Mouse (Mus musculus) regulatory T cell (primary cell): ENCODE measurements around the gene Wdr63.

Experiments used
- in situ Hi-C: fragments of 300-600 bp; cut with MboI, MseI; formaldehyde crosslinking; loops from one replicate; pipeline ENCODE4 v1.15.1; 2025; ENCODE audit warnings: high pct_unique_total_duplicates

Gene Wdr63

DNA sequence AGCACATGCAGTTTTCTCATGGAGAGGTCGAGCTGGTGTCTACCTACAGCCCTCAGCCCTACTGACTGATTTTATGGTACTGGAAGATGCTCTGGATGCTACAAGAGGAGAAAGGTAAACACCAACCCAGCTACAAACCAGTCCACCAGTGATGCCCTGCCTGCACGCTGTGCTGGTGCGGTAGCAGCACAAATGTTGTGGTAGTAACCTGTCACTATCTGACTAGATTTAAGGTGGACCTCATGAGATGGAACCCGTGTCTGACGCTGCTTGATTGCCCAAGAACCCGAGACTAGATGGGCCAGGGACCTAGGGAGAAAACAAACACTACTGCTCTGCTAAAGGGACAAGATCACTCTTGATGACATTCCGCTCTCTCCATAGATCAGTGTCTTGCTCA lies 50.8 kb downstream of the Wdr63 start:
- in situ Hi-C loops = loop anchor here (5.0 kb wide), 1 partner anchor 120 kb away; no protein-coding TSS in a partner anchor

- in situ Hi-C loops = no loop called here
Measured at GRCm38 (mm10) chr3:146053873-146054272, 54.1 kb downstream of the Wdr63 start.

DNA sequence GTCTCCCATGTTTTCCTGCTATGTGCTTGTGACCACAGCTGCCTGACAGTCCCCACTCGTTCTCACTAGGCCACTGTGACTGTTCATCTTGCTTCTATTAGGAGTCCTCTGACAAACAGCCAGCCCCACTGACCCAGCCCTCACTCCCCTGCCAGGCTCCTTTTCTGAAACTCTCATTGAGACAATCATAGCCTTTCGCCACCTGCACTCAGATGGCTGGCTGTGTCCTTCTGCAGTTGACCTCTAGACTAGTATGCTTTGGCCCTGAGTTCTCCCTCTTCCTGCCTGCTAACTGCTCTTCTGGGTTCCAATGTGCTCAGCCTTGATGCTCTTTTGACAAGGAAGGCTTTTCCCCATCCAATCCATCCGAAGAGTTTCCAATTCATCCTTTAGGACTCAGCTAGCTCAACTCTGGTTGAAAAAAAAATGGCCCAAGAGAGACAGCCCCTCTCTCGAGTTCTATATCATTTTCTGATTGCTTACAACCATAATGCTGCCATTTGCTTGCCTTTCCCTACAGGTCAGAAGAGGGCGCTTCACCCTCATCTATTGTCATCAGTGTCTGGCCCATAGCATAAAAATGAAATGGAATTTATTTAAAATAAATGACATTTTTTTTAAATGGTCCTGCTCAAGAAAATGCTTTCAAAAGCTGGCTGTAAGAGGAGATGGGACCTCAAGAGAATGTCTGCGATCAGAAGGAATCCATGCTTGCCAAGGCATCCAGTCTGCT lies 54.7 kb downstream of the Wdr63 start:
- in situ Hi-C loops = no loop called here

DNA sequence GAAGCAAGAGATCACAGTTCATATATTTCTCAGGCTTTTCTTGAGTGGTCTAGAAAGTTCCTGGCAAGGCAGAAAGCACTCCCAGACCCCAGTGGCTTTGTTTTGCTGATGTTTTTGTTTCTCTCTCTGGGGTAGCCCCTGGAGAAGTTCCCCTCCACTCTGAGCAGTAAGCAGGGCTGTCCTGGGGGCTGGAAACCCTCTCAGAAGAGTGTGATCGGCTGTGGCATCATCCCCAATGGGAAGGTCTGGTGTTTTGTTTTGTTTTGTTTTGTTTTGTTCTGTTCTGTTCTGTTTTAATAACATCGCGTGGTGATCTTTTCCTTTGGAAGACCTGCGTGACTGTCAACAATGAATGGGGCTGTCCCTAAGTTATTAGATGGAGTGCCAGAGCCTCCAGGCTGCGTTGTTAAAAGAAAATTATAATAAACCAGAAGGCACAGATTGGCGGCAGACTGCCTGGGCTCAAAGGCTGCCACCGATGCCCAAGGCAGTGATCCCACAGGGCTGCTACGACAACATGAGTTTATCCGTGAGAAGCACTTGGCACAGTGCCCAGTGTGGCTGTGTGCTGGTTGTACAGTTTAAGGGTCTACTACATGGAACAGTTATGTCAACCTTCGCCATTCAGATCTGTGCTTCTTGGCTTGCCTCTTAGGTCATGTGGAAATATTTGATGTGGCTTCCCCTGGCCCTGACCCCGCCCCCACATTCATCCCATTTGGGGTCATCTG lies 56.5 kb downstream of the Wdr63 start:
- in situ Hi-C loops = no loop called here

DNA sequence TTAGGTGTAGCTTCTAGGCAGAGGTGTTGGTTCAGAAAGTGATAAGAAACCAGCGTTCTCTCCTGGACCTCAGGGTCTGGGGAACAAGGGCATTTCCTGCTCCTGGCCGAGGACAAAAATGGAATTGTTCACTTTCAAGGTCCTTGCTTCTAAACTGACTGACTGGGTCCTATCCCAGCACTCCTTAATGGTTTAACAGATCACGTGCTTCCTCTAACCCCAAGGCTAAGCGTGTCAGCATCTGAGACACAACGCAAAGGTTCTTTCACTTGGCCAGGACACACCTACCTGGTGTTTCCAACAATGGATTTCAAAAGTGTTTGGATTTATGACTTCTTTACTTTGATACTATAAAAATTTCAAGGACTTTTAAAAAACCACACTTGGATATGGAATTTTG lies 58.0 kb downstream of the Wdr63 start:
- in situ Hi-C loops = no loop called here

GRCm38 (mm10) chr3:146047704-146048207 lies 60.2 kb downstream of the Wdr63 start:
- in situ Hi-C loops = no loop called here

DNA sequence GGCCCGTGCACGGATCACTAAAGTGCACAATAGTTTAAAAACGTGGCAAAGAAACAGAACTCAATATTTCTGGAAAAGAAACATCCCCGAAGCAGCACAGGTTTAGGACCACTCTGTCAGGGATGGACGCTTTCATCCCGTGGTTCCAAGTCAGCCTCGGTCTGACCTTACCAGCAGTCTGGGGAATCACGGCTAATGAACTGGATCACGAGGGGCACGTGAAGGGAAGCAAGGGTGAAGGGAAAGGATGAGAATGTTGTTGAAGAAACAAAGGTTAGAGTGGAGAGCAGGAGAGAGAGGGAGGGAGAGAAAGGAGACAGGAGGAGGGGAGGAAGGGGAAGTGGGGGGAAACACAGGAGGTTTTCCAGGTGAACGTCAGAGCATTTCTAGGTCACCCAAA lies 61.9 kb downstream of the Wdr63 start:
- in situ Hi-C loops = no loop called here

GRCm38 (mm10) chr3:146044977-146045376 lies 63.0 kb downstream of the Wdr63 start:
- in situ Hi-C loops = no loop called here

GRCm38 (mm10) chr3:146041382-146041781 lies 66.5 kb downstream of the Wdr63 start:
- in situ Hi-C loops = no loop called here

- in situ Hi-C loops = no loop called here
Measured at GRCm38 (mm10) chr3:146039132-146039903, 68.6 kb downstream of the Wdr63 start.

DNA sequence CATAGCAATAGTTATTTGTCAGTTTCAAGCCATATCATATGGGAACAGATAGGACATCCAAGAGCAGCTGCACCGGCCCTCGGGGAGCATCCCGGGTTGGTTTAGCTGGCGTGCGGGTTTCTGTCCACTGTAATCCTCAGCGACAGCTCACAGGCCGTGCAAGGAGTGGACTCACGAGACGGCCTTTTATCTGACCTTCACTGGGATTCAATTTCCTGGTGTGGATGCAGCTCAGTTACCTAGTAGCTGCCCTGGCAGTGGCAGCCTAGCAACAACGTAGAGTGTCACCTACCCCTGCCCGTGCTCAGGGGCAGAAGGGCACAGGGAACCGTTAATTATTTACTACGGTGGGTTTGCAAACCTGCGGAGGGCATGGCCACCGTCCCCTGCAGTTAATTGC lies 70.0 kb downstream of the Wdr63 start:
- in situ Hi-C loops = no loop called here

DNA sequence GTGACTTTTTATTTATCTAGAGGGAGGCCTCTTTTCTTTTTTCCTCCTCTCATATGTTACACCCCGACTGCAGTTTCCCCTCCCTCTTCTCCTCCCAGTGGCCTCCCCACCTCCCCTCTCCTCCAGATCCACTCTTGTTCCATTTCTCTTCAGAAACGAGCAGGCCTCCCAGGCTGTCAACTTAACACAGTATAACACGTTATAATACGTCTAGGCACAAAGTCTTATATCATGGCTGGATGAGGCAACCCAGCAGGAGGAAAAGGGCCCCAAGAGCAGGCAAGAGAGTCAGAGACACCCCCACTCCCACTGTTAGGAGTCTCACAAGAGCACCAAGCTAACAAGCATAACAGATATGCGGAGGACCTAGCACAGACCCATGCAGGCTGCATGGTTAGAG lies 75.0 kb downstream of the Wdr63 start:
- in situ Hi-C loops = no loop called here

GRCm38 (mm10) chr3:146030255-146030836 lies 77.6 kb downstream of the Wdr63 start:
- in situ Hi-C loops = no loop called here

- in situ Hi-C loops = no loop called here
Measured at GRCm38 (mm10) chr3:146029234-146029633, 78.7 kb downstream of the Wdr63 start.

DNA sequence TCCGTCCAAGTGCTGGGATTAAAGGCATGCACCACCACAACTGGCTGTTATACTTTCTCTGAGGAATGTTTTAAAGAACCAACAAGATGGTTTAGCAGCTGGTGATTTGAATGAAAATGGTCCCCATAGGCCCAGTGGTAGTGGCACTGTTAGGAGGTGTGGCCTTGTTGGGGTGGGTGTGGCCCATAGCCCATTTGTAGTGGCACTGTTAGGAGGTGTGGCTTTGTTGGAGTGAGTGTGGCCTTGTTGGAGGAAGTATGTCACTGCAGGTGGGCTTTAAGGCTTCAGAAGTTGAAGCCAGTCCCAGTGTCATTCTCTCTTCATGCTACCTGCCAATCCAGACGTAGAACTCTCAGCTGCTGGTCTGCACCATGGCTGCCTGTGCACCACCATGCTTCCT lies 79.5 kb downstream of the Wdr63 start:
- in situ Hi-C loops = no loop called here

DNA sequence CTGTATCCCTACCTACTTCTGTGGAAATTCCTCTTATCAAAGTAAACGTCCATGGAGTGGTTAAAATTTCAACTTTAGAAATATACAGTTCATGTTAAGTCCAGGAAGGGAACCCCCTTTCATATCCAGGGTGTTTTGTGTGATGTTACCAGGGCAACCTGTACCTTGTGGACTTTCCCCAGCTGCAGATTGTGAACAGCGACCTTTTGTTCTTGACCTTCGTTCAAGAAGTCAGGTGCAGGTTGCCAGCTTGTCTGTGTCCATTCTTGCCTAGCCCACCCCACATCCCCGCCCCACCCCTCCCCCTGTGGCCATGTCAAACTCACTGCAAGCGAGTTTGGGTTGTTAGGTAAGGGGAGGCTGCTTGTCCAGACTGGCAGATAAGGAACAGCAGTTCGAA lies 80.8 kb downstream of the Wdr63 start:
- in situ Hi-C loops = no loop called here

DNA sequence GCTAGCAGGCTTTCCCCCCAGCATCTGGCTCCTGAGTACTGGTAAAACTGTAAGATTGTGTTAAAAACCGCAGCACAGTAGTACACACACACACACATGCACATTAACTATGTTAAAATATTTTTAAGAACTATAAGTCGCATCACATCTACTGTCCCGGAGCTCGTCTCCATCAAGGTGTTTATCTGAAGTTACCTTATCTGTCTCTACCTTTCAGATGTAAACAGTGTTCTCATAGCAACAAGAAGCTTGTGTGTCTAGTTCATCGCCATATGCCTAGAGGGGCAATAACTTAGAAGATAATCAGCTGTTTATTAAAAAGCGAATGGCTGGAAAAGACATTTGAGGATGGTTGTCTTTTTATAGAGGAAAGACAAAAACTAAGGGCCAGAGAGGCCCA lies 82.4 kb downstream of the Wdr63 start:
- in situ Hi-C loops = no loop called here

DNA sequence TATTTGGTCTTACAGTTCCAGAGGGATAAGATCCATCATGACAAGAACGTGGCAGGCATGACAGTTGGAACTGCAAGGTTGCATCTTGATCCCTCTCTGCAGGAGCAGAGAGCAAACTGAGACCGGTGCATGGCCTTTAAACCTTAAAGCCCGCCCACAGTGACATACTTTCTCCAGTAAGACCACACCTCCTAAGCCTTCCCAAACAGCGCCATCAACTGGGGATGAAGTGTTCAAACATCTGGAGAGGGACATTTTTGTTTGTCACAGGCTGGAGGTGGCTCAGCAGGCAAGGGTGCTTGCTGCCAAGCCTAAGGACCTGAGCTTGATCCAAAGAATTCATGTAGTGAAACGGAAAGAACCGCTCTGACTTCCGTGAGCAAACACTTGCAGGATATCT lies 83.2 kb downstream of the Wdr63 start:
- in situ Hi-C loops = no loop called here

- in situ Hi-C loops = no loop called here
Measured at GRCm38 (mm10) chr3:146022232-146022631, 85.7 kb downstream of the Wdr63 start.

DNA sequence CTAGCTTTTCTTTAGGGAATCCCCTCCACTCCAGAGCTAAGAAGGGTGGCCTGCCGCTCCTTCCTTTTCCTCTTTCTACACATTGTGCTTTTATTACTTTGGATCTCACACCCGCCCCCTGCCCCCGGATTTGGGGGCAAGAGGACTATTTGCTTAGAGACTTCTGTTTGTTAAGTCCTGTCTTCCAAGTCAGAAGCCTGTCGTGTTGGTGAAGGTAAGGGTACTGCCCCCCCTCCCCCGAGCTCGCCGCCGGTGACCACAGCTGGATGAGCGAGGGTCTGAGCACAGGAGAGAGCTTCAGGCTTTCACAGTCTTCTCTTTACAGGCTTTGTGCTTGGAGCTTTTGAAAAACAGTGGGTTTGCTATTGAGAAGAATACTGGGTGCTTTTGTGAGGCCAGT lies 90.4 kb downstream of the Wdr63 start:
- in situ Hi-C loops = no loop called here

- in situ Hi-C loops = no loop called here
Measured at GRCm38 (mm10) chr3:146016979-146017378, 91.0 kb downstream of the Wdr63 start.

- in situ Hi-C loops = no loop called here
Measured at GRCm38 (mm10) chr3:146014321-146014720, 93.6 kb downstream of the Wdr63 start.
